Mouse (Mus musculus) MEL (cell line): ENCODE results near the gene Mex3a. TPM values are rescaled to one million over a fixed set of nuclear protein-coding genes. Genes with fewer than 3 reads are reported as not detected.

ENCODE experiments used
- DNase-seq: peaks from one replicate; pipeline ENCODE4 v3.0.0; 2011; ENCODE audit warnings: low read depth, low spot score
- H3K27ac ChIP-seq: 2 replicates; pipeline ENCODE4 v1.5.1; 2012; ENCODE audit warnings: low read depth, mild to moderate bottlenecking, control low read depth, low read length, moderate library complexity; ENCODE audit not compliant: control insufficient read depth
- H3K27me3 ChIP-seq, 2 experiments: fragments of 150-350 bp in 1 of 2; sonication (generic) in 1 of 2; 2 replicates each; pipeline ENCODE4 v1.6.1; 2012; ENCODE audit warnings: low read length in 2 of 2, mild to moderate bottlenecking in 2 of 2, improper control_type of control experiment in 1 of 2, moderate library complexity in 1 of 2; ENCODE audit not compliant: insufficient read depth in 2 of 2, control insufficient read depth in 1 of 2
- H3K36me3 ChIP-seq, 2 experiments: 2 replicates each; pipeline ENCODE4 v1.6.1; 2012 to 2014; ENCODE audit warnings: low read length in 2 of 2, improper control_type of control experiment in 1 of 2, inconsistent platforms in 1 of 2, mild to moderate bottlenecking in 1 of 2; ENCODE audit not compliant: insufficient read depth in 2 of 2, control insufficient read depth in 1 of 2
- H3K4me1 ChIP-seq, 2 experiments: fragments of 150-350 bp in 1 of 2; sonication (generic) in 1 of 2; 2 replicates each; pipeline ENCODE4 v1.6.1; 2012; ENCODE audit warnings: low read length in 2 of 2, improper control_type of control experiment in 1 of 2, mild to moderate bottlenecking in 1 of 2; ENCODE audit not compliant: insufficient read depth in 2 of 2, control insufficient read depth in 1 of 2
- H3K4me3 ChIP-seq, 2 experiments: fragments of 150-350 bp in 1 of 2; sonication (generic) in 1 of 2; 2 replicates each; pipeline ENCODE4 v1.5.1; 2012; ENCODE audit warnings: low read depth in 2 of 2, low read length in 2 of 2, mild to moderate bottlenecking in 2 of 2, moderate library complexity in 2 of 2, control low read depth in 1 of 2, improper control_type of control experiment in 1 of 2; ENCODE audit not compliant: control insufficient read depth in 1 of 2, insufficient read depth in 1 of 2
- H3K79me2 ChIP-seq: 2 replicates; pipeline ENCODE4 v1.6.1; 2012; ENCODE audit warnings: mild to moderate bottlenecking, low read length, moderate library complexity; ENCODE audit not compliant: control insufficient read depth, poor library complexity, insufficient read depth
- H3K9ac ChIP-seq: 2 replicates; pipeline ENCODE4 v1.6.1; 2012; ENCODE audit warnings: low read depth, mild to moderate bottlenecking, control low read depth, low read length, moderate library complexity; ENCODE audit not compliant: control insufficient read depth, poor library complexity, severe bottlenecking
- H3K9me3 ChIP-seq: fragments of 150-350 bp; sonication (generic); replicated peaks from 2 replicates; pipeline ENCODE4 v1.6.1; 2012; ENCODE audit warnings: mild to moderate bottlenecking, low read length, improper control_type of control experiment, moderate library complexity; ENCODE audit not compliant: insufficient read depth
- BHLHE40 ChIP-seq: IDR thresholded peaks from 2 replicates; pipeline ENCODE4 v1.6.1; 2012; ENCODE audit warnings: low read depth, mild to moderate bottlenecking, inconsistent platforms, low read length, improper control_type of control experiment, borderline replicate concordance
- CHD1 ChIP-seq: IDR thresholded peaks from 2 replicates; pipeline ENCODE4 v1.6.1; 2012; ENCODE audit warnings: low read depth, mild to moderate bottlenecking, inconsistent platforms, low read length, improper control_type of control experiment
- CHD2 ChIP-seq: IDR thresholded peaks from 2 replicates; pipeline ENCODE4 v1.6.1; 2011; ENCODE audit warnings: low read length, improper control_type of control experiment
- CTCF ChIP-seq, 3 experiments: IDR thresholded peaks in 2 of 3; conservative IDR thresholded peaks in 1 of 3; 2 replicates each; pipeline ENCODE4 v1.5.1; 2011 to 2012; ENCODE audit warnings: low read length in 3 of 3, low read depth in 2 of 3, mild to moderate bottlenecking in 2 of 3, improper control_type of control experiment in 1 of 3, inconsistent platforms in 1 of 3, mixed read lengths in 1 of 3, moderate library complexity in 1 of 3; ENCODE audit not compliant: control insufficient read depth in 1 of 3, insufficient read depth in 1 of 3, poor library complexity in 1 of 3, severe bottlenecking in 1 of 3
- E2F4 ChIP-seq: IDR thresholded peaks from 2 replicates; pipeline ENCODE4 v1.6.1; 2011; ENCODE audit warnings: low read depth, low read length, improper control_type of control experiment, borderline replicate concordance
- ELF1 ChIP-seq: IDR thresholded peaks from 2 replicates; pipeline ENCODE4 v1.6.1; 2014; ENCODE audit warnings: low read depth, mild to moderate bottlenecking, inconsistent platforms, low read length, improper control_type of control experiment, moderate library complexity
- EP300 ChIP-seq, 2 experiments: IDR thresholded peaks; 2 replicates each; pipeline ENCODE4 v1.6.1; 2011; ENCODE audit warnings: improper control_type of control experiment in 2 of 2, low read length in 2 of 2, low read depth in 1 of 2, mild to moderate bottlenecking in 1 of 2
- ETS1 ChIP-seq: IDR thresholded peaks from 2 replicates; pipeline ENCODE4 v1.6.1; 2012; ENCODE audit warnings: low read depth, mild to moderate bottlenecking, inconsistent platforms, low read length, improper control_type of control experiment, moderate library complexity
- GABPA ChIP-seq: IDR thresholded peaks from 2 replicates; pipeline ENCODE4 v1.6.1; 2012; ENCODE audit warnings: low read depth, mild to moderate bottlenecking, inconsistent platforms, low read length, improper control_type of control experiment, moderate library complexity
- GATA1 ChIP-seq: IDR thresholded peaks from 2 replicates; pipeline ENCODE4 v1.6.1; 2011; ENCODE audit warnings: low read depth, low read length, improper control_type of control experiment
- HCFC1 ChIP-seq: IDR thresholded peaks from 2 replicates; pipeline ENCODE4 v1.6.1; 2012; ENCODE audit warnings: low read depth, mild to moderate bottlenecking, inconsistent platforms, low read length, improper control_type of control experiment, moderate library complexity
- JUND ChIP-seq: IDR thresholded peaks from 2 replicates; pipeline ENCODE4 v1.6.1; 2011; ENCODE audit warnings: low read depth, mild to moderate bottlenecking, improper control_type of control experiment, low read length
- KAT2A ChIP-seq: conservative IDR thresholded peaks from 2 replicates; pipeline ENCODE4 v1.6.1; 2012; ENCODE audit warnings: low read depth, low read length, improper control_type of control experiment, inconsistent platforms
- MAFK ChIP-seq: IDR thresholded peaks from 2 replicates; pipeline ENCODE4 v1.6.1; 2011; ENCODE audit warnings: low read depth, mild to moderate bottlenecking, low read length, improper control_type of control experiment, borderline replicate concordance
- MAX ChIP-seq: IDR thresholded peaks from 2 replicates; pipeline ENCODE4 v1.6.1; 2011; ENCODE audit warnings: low read length, improper control_type of control experiment
- MEF2A ChIP-seq: IDR thresholded peaks from 2 replicates; pipeline ENCODE4 v1.6.1; 2014; ENCODE audit warnings: low read depth, mild to moderate bottlenecking, inconsistent platforms, low read length, improper control_type of control experiment; ENCODE audit not compliant: poor library complexity, insufficient replicate concordance, severe bottlenecking; ENCODE audit errors: extremely low read depth
- MYB ChIP-seq: IDR thresholded peaks from 2 replicates; pipeline ENCODE4 v1.6.1; 2011; ENCODE audit warnings: mild to moderate bottlenecking, low read depth, low read length, improper control_type of control experiment
- MYC ChIP-seq: IDR thresholded peaks from 2 replicates; pipeline ENCODE4 v1.6.1; 2011; ENCODE audit warnings: low read depth, mild to moderate bottlenecking, low read length, improper control_type of control experiment, moderate library complexity
- NELFE ChIP-seq: IDR thresholded peaks from 2 replicates; pipeline ENCODE4 v1.6.1; 2011; ENCODE audit warnings: low read depth, low read length, improper control_type of control experiment
- NRF1 ChIP-seq: IDR thresholded peaks from 2 replicates; pipeline ENCODE4 v1.6.1; 2014; ENCODE audit warnings: low read depth, mild to moderate bottlenecking, inconsistent platforms, low read length, improper control_type of control experiment, moderate library complexity; ENCODE audit not compliant: poor library complexity, insufficient read depth, severe bottlenecking
- POLR2A ChIP-seq, 2 experiments: IDR thresholded peaks; 2 replicates each; pipeline ENCODE4 v1.6.1; 2011 to 2012; ENCODE audit warnings: low read length in 2 of 2, mild to moderate bottlenecking in 2 of 2, control low read depth in 1 of 2, improper control_type of control experiment in 1 of 2, low read depth in 1 of 2, moderate library complexity in 1 of 2; ENCODE audit not compliant: control insufficient read depth in 1 of 2, insufficient read depth in 1 of 2, poor library complexity in 1 of 2
- POLR2AphosphoS2 ChIP-seq: IDR thresholded peaks from 2 replicates; pipeline ENCODE4 v1.6.1; 2011; ENCODE audit warnings: low read length, improper control_type of control experiment
- POLR2AphosphoS5 ChIP-seq: IDR thresholded peaks from 2 replicates; pipeline ENCODE4 v1.6.1; 2012; ENCODE audit warnings: low read depth, borderline replicate concordance, mild to moderate bottlenecking, inconsistent platforms, low read length, moderate library complexity, mixed read lengths
- RAD21 ChIP-seq: IDR thresholded peaks from 2 replicates; pipeline ENCODE4 v1.6.1; 2011; ENCODE audit warnings: mild to moderate bottlenecking, low read depth, low read length, improper control_type of control experiment
- RCOR1 ChIP-seq: IDR thresholded peaks from 2 replicates; pipeline ENCODE4 v1.6.1; 2012; ENCODE audit warnings: low read depth, mild to moderate bottlenecking, inconsistent platforms, low read length, improper control_type of control experiment
- SIN3A ChIP-seq: IDR thresholded peaks from 2 replicates; pipeline ENCODE4 v1.6.1; 2012; ENCODE audit warnings: low read length, improper control_type of control experiment, inconsistent platforms
- SMC3 ChIP-seq: IDR thresholded peaks from 2 replicates; pipeline ENCODE4 v1.6.1; 2011; ENCODE audit warnings: low read depth, low read length, improper control_type of control experiment
- TAL1 ChIP-seq: IDR thresholded peaks from 2 replicates; pipeline ENCODE4 v1.6.1; 2012; ENCODE audit warnings: mild to moderate bottlenecking, inconsistent platforms, low read length, moderate library complexity, mixed read lengths
- TBP ChIP-seq: IDR thresholded peaks from 2 replicates; pipeline ENCODE4 v1.8.0; 2011; ENCODE audit warnings: low read depth, low read length, improper control_type of control experiment
- TCF12 ChIP-seq: IDR thresholded peaks from 2 replicates; pipeline ENCODE4 v1.6.1; 2014; ENCODE audit warnings: low read depth, mild to moderate bottlenecking, inconsistent platforms, low read length, improper control_type of control experiment, moderate library complexity
- UBTF ChIP-seq: IDR thresholded peaks from 2 replicates; pipeline ENCODE4 v1.6.1; 2012; ENCODE audit warnings: low read depth, mild to moderate bottlenecking, inconsistent platforms, low read length, improper control_type of control experiment, moderate library complexity, borderline replicate concordance; ENCODE audit not compliant: insufficient read depth
- USF1 ChIP-seq: IDR thresholded peaks from 2 replicates; pipeline ENCODE4 v1.6.1; 2014; ENCODE audit warnings: low read depth, mild to moderate bottlenecking, inconsistent platforms, low read length, improper control_type of control experiment, moderate library complexity
- USF2 ChIP-seq, 2 experiments: IDR thresholded peaks; 2 replicates each; pipeline ENCODE4 v1.6.1; 2011 to 2012; ENCODE audit warnings: improper control_type of control experiment in 2 of 2, low read length in 2 of 2, borderline replicate concordance in 1 of 2, inconsistent platforms in 1 of 2, low read depth in 1 of 2, mild to moderate bottlenecking in 1 of 2; ENCODE audit not compliant: insufficient read depth in 1 of 2
- ZC3H11A ChIP-seq: IDR thresholded peaks from 2 replicates; pipeline ENCODE4 v1.6.1; 2012; ENCODE audit warnings: low read depth, mild to moderate bottlenecking, inconsistent platforms, low read length, improper control_type of control experiment
- ZKSCAN1 ChIP-seq: IDR thresholded peaks from 2 replicates; pipeline ENCODE4 v1.6.1; 2012; ENCODE audit warnings: low read depth, mild to moderate bottlenecking, inconsistent platforms, low read length, improper control_type of control experiment, moderate library complexity
- ZMIZ1 ChIP-seq: IDR thresholded peaks from 2 replicates; pipeline ENCODE4 v1.6.1; 2012; ENCODE audit warnings: low read depth, mild to moderate bottlenecking, inconsistent platforms, low read length, improper control_type of control experiment, moderate library complexity
- polyA plus RNA-seq, 2 experiments: library from polyadenylated mRNA; stranded (reverse) in 1 of 2; unstranded in 1 of 2; fragments of >175 nt in 1 of 2; fragments of >200 nt in 1 of 2; gene quantifications; 2 replicates each; pipeline versions ENCODE4 v1.2.1 to v1.2.4; 2012; ENCODE audit warnings: low replicate concordance in 2 of 2, low read depth in 1 of 2; ENCODE audit not compliant: insufficient read length in 2 of 2, insufficient read depth in 1 of 2, missing spikeins in 1 of 2
- total RNA-seq: library from RNA; depleted of rRNA; stranded (reverse); fragments of 300-350 nt; gene quantifications from 2 replicates; pipeline ENCODE4 v1.2.3, GENCODE M21; 2012

Mex3a gene
- total and polyA plus RNA-seq, 3 experiments, result 5.5 to 10.1 TPM; not detected in 1

DNA sequence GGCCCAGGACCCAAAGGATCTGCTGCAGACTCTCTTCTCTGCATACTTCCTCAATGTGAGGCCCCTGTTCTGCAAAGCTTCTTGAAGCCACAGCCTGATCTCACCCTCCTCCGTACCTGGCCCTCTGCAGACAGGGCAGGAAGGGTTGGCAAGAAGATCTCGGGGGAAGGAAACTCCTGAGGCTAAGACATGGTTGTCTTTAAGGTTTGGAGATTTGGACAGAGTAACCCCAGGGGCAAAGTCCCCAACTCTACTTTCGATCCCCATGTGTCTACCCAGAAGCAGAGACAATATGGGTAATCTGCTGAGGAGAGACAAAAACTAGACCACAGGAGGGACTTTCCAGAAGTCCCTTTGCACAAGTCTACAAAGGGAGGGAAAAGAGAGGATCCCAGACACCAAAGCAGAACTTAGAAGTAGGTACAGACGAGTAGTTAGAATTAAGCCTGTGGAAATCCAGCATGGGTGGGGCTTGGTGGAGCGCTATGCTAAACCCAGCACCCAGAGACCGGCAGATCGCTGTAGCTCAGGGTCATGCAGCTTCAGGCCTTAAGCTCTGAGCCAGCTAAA lies 18.6 kb upstream of the Mex3a start:
- Histone ChIP-seq H3K36me3 (peaks cover 0 to 48% of the 10 kb centered on the region in 2 experiments; a peak in 2 of 4 replicates), H3K9me3 (no peaks in the 10 kb centered on the region), H3K4me1 (peaks cover 26 to 56% of the 10 kb centered on the region in 2 experiments), H3K4me3 (peak overlapping the region; percentile 19 to 34), H3K9ac (peak overlapping the region; percentile 68), H3K27ac (peak overlapping the region; percentile 85), H3K79me2 (peaks cover 1% of the 10 kb centered on the region; the same call in 1 of the 2 replicates), H3K27me3 (no peaks in the 10 kb centered on the region)
- peak; percentile 86 for DNase-seq
- TF ChIP-seq MAX (peak; percentile 13; the same call in 1 of the 2 replicates), MYB (no peak), JUND (no peak), POLR2AphosphoS5 (no peak), UBTF (0 out of 2 replicates have a peak, but pooled peaks have one; percentile 85), MAFK (no peak), NELFE (peak; percentile 47), RCOR1 (no peak), SIN3A (peak; percentile 19; the same call in 1 of the 2 replicates), MYC (peak; percentile 43; the same call in 1 of the 2 replicates), EP300 (IDR thresholded peaks at IDR 0.05; ENCODE audit: low read depth in 1 of 2, low read length in 2 of 2) (peak in 1 of 2 experiments; percentile 28; a peak in 1 of 4 replicates), GATA1 (no peak), USF1 (no peak), NRF1 (no peak), ELF1 (peak; percentile 38; the same call in 1 of the 2 replicates), TAL1 (no peak), GABPA (no peak), BHLHE40 (no peak), ZC3H11A (no peak), CHD2 (no peak), KAT2A (no peak), USF2 (IDR thresholded peaks at IDR 0.05; ENCODE audit: borderline replicate concordance in 1 of 2, insufficient read depth in 1 of 2, low read depth in 1 of 2, low read length in 2 of 2) (no peak), POLR2AphosphoS2 (no peak), TBP (peak; percentile 43; the same call in 1 of the 2 replicates), CTCF (IDR thresholded peaks at IDR 0.05 in 2 of 3, conservative IDR thresholded peaks at IDR 0.05 in 1 of 3; ENCODE audit: control insufficient read depth in 1 of 3, insufficient read depth in 1 of 3, low read depth in 2 of 3, low read length in 3 of 3, poor library complexity in 1 of 3, severe bottlenecking in 1 of 3) (no peak), MEF2A (no peak), ZKSCAN1 (no peak), POLR2A (IDR thresholded peaks at IDR 0.05; ENCODE audit: control insufficient read depth in 1 of 2, insufficient read depth in 1 of 2, low read depth in 1 of 2, low read length in 2 of 2, poor library complexity in 1 of 2) (peak in 1 of 2 experiments; percentile 58; a peak in 2 of 4 replicates), HCFC1 (peak; percentile 31; the same call in 1 of the 2 replicates), ZMIZ1 (0 out of 2 replicates have a peak, but pooled peaks have one; percentile 71), SMC3 (no peak), TCF12 (peak; percentile 5; the same call in 1 of the 2 replicates), CHD1 (peak; percentile 60; the same call in 1 of the 2 replicates), E2F4 (no peak; the same call in 1 of the 2 replicates), ETS1 (0 out of 2 replicates have a peak, but pooled peaks have one; percentile 9), RAD21 (no peak)
